Mouse (Mus musculus) activated CD4-positive, CD25-positive, alpha-beta regulatory T cell, adult 4 months (primary cell): ENCODE measurements around the gene Chst11. TPM values are rescaled to one million over a fixed set of nuclear protein-coding genes. Genes with fewer than 3 reads are reported as not detected.

Experiments used
- ATAC-seq: one replicate; pipeline ENCODE4 v1.8.0; 2017
- polyA plus RNA-seq, 2 experiments: library from polyadenylated mRNA; unstranded; fragments of 100-300 nt; shearing (Covaris generic); gene quantifications; one replicate each; pipeline ENCODE4 v1.2.1; 2017

Chst11 gene
- polyA plus RNA-seq, 2 experiments from 2014 or later = 0.53 to 0.78 TPM

DNA sequence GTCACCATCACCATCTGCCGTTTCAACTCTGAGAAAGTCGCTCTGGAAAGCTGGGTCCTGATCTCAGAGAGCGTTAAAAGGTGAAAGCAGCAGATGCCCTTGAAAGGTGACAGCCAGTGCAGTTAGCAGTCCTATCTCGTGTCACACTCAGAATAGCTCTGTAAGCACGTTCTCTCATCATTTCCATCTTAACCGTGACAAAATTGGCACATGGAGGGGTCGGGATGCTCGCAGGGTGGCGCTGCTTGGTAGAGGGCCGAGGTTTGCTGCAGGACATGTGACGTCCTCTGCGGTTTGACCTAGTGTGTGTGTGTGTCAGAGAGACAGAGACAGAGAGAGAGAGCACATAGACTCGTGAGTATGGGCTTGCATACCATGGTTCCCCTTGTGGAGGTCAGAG is 94.5 kb downstream of the Chst11 start:
- ATAC-seq = no peak

- ATAC-seq = no peak
Measured at GRCm38 (mm10) chr10:83080275-83080741, 95.0 kb downstream of the Chst11 start.

- no peak for ATAC-seq
Measured at GRCm38 (mm10) chr10:83080930-83081329, 95.6 kb downstream of the Chst11 start.

GRCm38 (mm10) chr10:83083946-83084345 is 98.6 kb downstream of the Chst11 start:
- no peak for ATAC-seq

DNA sequence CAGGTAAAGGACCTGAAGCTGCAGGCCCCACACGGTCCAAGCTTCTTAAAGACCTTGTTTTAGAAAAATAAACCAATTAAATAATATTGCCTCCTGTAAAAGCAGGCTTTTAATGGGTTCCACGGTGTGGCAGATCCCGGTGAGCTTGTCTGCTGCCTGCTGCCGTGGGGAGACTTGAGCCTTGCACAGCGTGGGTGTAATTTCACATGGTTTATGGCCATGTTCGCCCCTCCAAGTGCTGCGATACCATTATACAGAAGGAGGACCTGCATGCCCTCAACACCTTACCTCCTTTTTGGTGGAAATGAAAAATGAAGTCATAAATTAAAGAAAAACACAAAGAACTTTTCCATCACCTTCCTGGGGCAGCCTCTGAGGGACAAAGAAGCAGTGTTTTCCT is 103.0 kb downstream of the Chst11 start:
- ATAC-seq = no peak

DNA sequence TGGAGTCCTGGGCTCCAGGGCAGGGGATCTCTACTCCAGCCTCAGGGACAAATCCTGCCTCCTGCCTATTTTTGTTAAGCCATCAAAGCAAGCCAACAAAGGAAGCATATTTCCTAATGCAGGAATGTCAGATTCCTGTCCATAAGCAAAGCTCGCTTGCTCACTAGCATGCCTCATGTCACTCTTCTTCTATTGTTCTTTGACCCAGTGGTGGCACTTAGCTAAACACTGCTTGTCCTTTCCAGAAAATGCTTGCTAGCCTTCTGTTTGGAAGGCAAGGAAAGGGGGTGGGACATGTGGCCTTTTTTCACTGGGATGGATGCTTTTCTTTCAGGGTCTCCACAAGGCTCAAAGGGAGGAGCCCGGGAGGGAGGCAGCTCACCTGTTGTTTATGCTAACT is 103.5 kb downstream of the Chst11 start:
- ATAC-seq = no peak

DNA sequence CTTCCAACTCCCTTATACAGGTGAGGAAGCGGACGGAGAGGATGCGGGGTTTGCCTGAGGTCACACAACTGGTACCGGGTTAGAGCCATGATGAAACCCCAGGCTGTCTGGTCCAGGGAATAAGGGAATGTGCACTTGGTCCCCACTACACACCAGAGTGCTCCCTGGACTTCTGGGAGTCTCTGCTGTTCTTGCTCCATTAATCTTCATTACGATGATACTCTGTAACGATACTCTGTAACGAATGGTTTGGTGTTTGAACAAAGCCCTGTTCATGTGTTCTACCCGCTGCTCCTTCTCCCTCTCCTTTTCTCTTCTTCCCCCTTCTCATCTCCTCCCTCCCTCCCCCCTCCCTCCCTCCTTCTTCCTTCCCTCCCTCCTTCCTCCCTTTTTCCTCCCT is 104.9 kb downstream of the Chst11 start:
- ATAC-seq = no peak

DNA sequence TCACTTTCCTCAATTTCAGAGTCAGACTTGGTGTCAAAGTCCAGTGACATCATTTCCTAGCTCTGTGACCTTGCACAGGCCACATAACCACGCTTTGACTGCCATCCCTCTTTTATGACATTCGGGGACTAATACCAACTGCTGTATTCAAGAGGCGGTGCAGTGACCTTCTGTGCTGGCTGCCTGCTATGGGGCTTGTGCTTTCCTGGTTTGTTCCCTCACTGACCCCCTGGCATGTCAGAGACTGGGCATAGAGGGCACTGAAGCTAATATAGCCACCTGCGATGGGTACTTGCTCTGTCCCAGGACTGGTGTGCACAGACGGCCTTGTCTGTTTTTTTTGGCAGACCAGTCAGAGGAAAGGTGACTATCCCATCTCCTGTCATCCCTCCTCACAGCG is 108.4 kb downstream of the Chst11 start:
- ATAC-seq = no peak

GRCm38 (mm10) chr10:83094248-83094647 is 109.0 kb downstream of the Chst11 start:
- ATAC-seq = no peak

DNA sequence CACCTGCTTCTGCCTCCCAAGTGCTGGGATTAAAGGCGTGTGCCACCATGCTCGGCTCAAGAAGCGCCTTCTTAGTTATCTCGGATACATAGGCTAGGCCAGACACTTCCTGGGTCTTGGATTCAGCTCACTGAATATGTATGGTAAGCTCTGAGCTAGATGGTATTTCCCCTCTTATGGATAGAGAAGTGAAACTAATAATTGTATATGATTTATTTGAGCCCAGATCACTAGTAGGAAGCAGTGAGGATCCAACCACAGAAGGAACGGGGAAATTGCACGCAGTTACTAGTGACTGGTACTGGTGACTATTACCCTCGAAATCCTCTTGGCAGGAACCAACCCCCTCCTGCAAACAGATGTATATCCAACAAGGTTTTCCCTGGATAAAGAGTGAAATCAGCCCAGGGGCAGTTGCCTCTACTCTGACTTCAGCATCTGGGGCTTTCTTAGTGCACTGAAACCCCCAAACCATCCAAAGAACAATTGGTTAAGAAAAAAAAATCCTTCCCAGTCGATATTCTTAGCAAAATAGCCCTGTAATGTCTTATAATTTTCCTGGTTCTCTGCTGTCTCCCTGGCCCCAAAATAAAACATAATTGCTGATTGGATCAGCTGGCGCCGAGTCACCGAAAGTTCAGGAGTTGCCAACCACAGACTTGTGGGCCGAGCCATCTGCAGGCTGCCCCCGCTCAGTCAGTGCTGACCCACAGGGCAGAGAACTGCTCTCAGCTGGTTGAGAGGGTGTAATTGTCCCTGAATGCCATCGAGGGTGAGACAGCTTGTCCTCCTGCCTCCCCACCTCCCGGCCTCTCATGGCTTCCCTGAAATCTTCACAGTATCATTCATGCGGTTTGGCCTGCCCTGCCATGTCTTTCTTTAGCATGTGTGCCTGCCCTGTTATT is 109.8 kb downstream of the Chst11 start:
- no peak for ATAC-seq

DNA sequence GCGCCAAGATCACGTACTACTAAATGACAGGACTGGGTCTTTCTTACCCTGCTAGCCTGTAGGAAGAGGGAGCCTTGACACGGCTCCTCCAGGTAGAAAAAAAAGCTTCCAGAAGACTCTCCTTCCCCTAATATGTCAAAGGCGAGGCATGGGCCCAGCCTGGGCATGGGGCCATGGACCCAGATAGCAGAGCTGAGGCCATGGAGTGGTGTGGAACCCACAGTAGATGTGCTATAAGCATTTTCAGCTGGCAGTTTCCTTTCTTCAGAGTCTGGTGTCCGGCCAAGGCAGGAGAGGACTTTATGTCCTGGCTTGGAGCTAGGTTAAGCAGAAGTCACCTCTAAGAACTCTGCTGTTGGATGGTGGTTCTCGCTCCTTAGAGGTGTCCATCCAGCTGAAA is 111.0 kb downstream of the Chst11 start:
- ATAC-seq = no peak

DNA sequence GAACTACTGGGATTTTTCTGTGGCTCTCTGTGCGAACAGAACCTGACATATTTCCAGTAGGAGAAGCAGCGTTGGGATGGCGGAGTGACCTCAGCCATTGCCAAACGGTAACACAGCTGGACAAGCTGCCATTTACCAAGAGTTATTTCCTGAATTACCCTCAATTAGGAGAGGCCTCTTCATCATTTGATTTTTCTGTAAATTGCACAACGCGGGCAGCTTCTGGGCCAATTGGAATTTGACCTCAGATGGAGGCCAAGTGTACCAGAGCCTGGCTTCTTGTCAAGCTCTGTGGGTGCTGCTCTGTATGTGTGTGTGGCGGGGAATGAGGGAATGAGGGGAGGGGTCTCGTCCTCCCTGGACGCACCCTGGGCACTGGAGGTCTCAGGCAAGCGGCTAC is 113.6 kb downstream of the Chst11 start:
- ATAC-seq = no peak

- no peak for ATAC-seq
Measured at GRCm38 (mm10) chr10:83099669-83100068, 114.4 kb downstream of the Chst11 start.

DNA sequence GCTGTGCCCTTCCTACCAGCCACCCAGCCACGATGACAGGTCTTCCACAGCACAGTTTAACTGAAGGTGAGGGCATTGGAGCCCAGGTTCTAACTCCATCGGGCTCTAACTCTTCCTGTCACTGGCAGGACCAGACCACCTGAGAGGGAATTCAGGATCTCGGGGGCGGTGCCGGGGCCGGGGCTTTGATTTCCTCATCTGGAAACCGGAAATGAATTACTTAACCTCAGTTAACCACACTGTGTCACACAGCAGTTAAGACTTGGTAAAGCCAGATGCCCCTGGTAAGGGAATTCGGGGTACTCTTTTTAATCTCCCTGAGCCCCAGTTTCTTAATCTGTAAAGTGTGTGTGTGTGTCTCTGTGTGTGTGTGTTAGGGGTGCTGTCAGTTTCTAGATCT is 115.6 kb downstream of the Chst11 start:
- ATAC-seq = no peak

DNA sequence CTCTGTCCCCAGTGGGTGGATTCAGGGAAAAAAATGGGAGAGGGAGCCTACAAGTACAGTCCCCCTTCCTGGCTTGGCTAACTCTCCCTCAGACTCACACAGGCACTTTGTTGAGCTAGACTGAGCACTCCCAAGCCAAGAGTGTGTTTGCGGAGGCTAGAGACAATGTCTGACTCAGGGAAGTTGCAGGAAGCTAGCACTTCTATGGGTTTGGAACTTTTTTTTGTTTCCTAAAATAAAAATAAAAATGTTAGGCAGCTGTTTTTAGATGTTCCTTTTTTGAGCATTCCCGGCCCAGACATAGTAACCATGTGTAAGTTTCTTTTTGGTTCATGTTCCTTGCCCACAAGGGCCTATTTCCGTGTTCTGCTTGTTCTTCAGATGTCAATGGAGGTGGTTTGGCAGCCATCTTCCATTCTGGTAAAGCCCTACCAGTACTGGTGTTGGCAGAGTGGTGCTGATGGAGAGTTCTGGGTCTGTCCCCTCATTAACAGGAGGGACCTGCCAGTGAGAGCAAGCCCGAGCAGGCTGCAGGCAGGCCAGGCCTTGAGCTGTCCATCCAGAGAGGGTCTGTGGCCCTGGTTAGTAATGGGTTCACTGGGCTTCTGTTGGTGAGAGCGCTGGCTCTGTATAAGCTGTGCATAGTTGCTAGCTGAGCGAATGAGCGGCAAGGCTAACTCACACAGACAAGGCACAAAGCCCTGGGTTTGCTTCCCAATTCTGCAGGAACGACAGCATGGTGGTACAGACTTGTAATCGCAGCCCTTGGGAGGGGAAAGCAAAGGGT is 116.3 kb downstream of the Chst11 start:
- ATAC-seq = no peak

DNA sequence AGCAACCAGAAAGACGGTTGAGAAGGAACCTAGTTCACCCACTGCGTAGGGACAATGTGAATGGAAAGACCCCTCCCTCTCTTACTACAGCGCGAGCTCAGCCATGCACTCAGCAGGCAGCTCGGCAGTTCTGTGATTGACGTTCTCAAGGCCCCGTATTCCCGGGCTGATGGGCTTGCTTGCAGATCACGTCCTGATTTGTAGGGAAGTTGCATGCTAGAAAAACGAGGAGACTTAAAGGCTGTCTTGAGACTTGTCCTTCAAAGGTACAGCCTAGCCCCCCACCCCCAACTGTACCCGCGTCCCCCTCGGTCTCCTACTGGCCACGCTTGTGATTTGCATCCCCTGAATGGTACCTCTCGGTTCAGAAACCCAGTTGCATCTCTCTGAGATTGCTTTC is 117.4 kb downstream of the Chst11 start:
- no peak for ATAC-seq

GRCm38 (mm10) chr10:83104221-83104620 is 118.9 kb downstream of the Chst11 start:
- no peak for ATAC-seq

GRCm38 (mm10) chr10:83106152-83106746 is 121.0 kb downstream of the Chst11 start:
- no peak for ATAC-seq

GRCm38 (mm10) chr10:83107385-83107784 is 122.1 kb downstream of the Chst11 start:
- no peak for ATAC-seq

GRCm38 (mm10) chr10:83107921-83108738 is 122.8 kb downstream of the Chst11 start:
- ATAC-seq = no peak

DNA sequence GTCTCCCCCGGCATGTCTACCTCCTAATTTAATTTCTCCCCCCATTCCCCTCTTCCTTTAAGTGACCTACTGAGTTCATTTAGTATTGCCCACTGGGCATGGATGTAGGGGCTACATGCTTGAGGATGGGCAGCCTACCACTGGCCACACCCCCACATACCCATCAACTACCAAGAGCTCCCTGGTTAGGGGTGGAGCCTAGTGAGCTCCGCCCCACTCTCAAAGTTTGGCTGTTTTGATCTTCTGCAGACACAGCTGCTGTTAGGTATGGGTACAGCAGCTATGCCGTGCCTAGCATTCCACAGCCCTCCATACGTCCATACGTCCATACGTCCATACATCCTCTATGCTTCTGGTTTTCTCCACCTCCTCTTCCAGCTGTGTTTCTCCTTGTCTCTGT is 123.6 kb downstream of the Chst11 start:
- no peak for ATAC-seq

DNA sequence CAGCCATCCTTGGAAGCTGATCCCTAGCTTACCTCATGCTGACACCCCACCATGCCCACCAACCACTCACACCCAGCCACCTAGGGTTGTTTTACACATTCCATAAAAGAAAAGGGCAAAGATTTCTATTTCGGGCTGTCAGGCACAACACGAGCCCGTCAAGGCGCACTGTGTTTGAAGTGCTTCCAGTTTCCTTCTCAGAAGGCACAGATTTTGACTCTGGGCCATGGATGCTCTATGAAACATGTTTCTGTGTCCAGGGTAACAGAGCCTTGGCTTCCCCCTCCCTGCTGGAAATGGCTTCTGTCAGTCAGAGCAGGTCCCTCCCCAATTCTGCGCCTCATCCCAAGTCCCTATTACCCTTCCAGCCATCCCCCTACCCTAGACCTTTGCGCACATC is 125.7 kb downstream of the Chst11 start:
- no peak for ATAC-seq
